Mouse (Mus musculus): ENCODE measurements around the gene S100a11. TPM values are rescaled to one million over a fixed set of nuclear protein-coding genes. Genes with fewer than 3 reads are reported as not detected.

Gene S100a11
- total and polyA plus RNA-seq, 3 experiments: 47.2 to 468 (median 75.2) TPM

GRCm38 (mm10) chr3:93522611-93523010 is 2.3 kb downstream of the S100a11 start:
- H3K27ac ChIP-seq (ENCODE audit: insufficient read depth, low read depth): no peak overlapping the region
- dilution Hi-C loops (cut with MboI; ENCODE audit: extremely low pct_ligation_motif_present, extremely low pct_unique_long_range_greater_than_20kb, low sequenced_read_pairs): no loop called here
- H3K9me3 ChIP-seq (replicated peaks; ENCODE audit: low read length): no peaks in the 10 kb centered on the region
- in situ Hi-C loops (cut with MboI; ENCODE audit: low pct_ligation_motif_present, low pct_unique_long_range_greater_than_20kb, low sequenced_read_pairs): no loop called here
- TF ChIP-seq MAZ (IDR thresholded peaks at IDR 0.05; ENCODE audit: low read depth, low read length): no peak
- TF ChIP-seq TCF12 (IDR thresholded peaks at IDR 0.05; ENCODE audit: low read depth, low read length): no peak
- no peak for TF ChIP-seq CHD1 (IDR thresholded peaks at IDR 0.05; ENCODE audit: low read depth, low read length)
- peak; percentile 57; the same call in 1 of the 2 replicates for TF ChIP-seq IRF4 (IDR thresholded peaks at IDR 0.05; ENCODE audit: low read depth, low read length)
- TF ChIP-seq GABPA (IDR thresholded peaks at IDR 0.05; ENCODE audit: insufficient replicate concordance, low read depth, low read length): no peak
- no peak for TF ChIP-seq MYC (IDR thresholded peaks at IDR 0.05; ENCODE audit: low read depth, low read length)
- no peak for TF ChIP-seq TBP (conservative IDR thresholded peaks at IDR 0.05; ENCODE audit: low read depth, low read length)
- no peak for TF ChIP-seq USF1 (IDR thresholded peaks at IDR 0.05; ENCODE audit: low read depth, low read length)
- peak; percentile 57 for TF ChIP-seq SMC3 (IDR thresholded peaks at IDR 0.05; ENCODE audit: low read depth, low read length)
- TF ChIP-seq ZNF384 (IDR thresholded peaks at IDR 0.05; ENCODE audit: low read depth, low read length): no peak
- no peak for TF ChIP-seq JUN (IDR thresholded peaks at IDR 0.05; ENCODE audit: insufficient read depth, low read depth, low read length)
- no peak for TF ChIP-seq BHLHE40 (IDR thresholded peaks at IDR 0.05; ENCODE audit: low read depth, low read length)
- TF ChIP-seq ELF1 (IDR thresholded peaks at IDR 0.05; ENCODE audit: low read depth, low read length): no peak
- no peak for TF ChIP-seq POLR2A (IDR thresholded peaks at IDR 0.05; ENCODE audit: low read depth, low read length)
- no peak for TF ChIP-seq ZC3H11A (IDR thresholded peaks at IDR 0.05; ENCODE audit: low read depth, low read length)
- no peak; the same call in 1 of the 2 replicates for TF ChIP-seq JUND (conservative IDR thresholded peaks at IDR 0.05; ENCODE audit: low read depth, low read length)
- no peak for TF ChIP-seq NRF1 (IDR thresholded peaks at IDR 0.05; ENCODE audit: low read depth, low read length)
- TF ChIP-seq MXI1 (IDR thresholded peaks at IDR 0.05; ENCODE audit: low read depth, low read length): 0 out of 2 replicates have a peak, but pooled peaks have one; percentile 32
- no peak for TF ChIP-seq HCFC1 (IDR thresholded peaks at IDR 0.05; ENCODE audit: low read depth, low read length)
- TF ChIP-seq NELFE (IDR thresholded peaks at IDR 0.05; ENCODE audit: low read depth, low read length): no peak
- no peak for TF ChIP-seq MAFK (IDR thresholded peaks at IDR 0.05; ENCODE audit: insufficient replicate concordance, low read length)
- TF ChIP-seq E2F4 (IDR thresholded peaks at IDR 0.05; ENCODE audit: insufficient replicate concordance, low read depth, low read length): no peak
- peak; percentile 77 to 93 for TF ChIP-seq CTCF (conservative IDR thresholded peaks at IDR 0.05 in 1 of 2, IDR thresholded peaks at IDR 0.05 in 1 of 2; ENCODE audit: low read depth in 2 of 2, low read length in 2 of 2)
- TF ChIP-seq MEF2A (IDR thresholded peaks at IDR 0.05; ENCODE audit: borderline replicate concordance, low read depth, low read length): no peak
- TF ChIP-seq POLR2AphosphoS2 (IDR thresholded peaks at IDR 0.05; ENCODE audit: low read depth, low read length): no peak
- no peak for TF ChIP-seq CHD2 (IDR thresholded peaks at IDR 0.05; ENCODE audit: low read length)
- TF ChIP-seq USF2 (conservative IDR thresholded peaks at IDR 0.05; ENCODE audit: low read depth, low read length): no peak
- no peak for TF ChIP-seq UBTF (IDR thresholded peaks at IDR 0.05; ENCODE audit: low read depth, low read length)
- no peak for TF ChIP-seq KAT2A (IDR thresholded peaks at IDR 0.05; ENCODE audit: insufficient replicate concordance, low read length)
- no peak for TF ChIP-seq ZMIZ1 (IDR thresholded peaks at IDR 0.05; ENCODE audit: low read depth, low read length)
- no peak for TF ChIP-seq ZKSCAN1 (IDR thresholded peaks at IDR 0.05; ENCODE audit: borderline replicate concordance, low read depth, low read length)
- peak; percentile 19; the same call in 1 of the 2 replicates for TF ChIP-seq MAX (IDR thresholded peaks at IDR 0.05; ENCODE audit: low read length)
- no peak for TF ChIP-seq ETS1 (conservative IDR thresholded peaks at IDR 0.05; ENCODE audit: low read depth, low read length)
- no peak for TF ChIP-seq RCOR1 (conservative IDR thresholded peaks at IDR 0.05; ENCODE audit: low read depth, low read length)
- TF ChIP-seq RAD21 (IDR thresholded peaks at IDR 0.05; ENCODE audit: low read depth, low read length): peak; percentile 33
- no peak for TF ChIP-seq SIN3A (IDR thresholded peaks at IDR 0.05; ENCODE audit: low read length)
- no peak for TF ChIP-seq PAX5 (IDR thresholded peaks at IDR 0.05; ENCODE audit: low read length)
- TF ChIP-seq EP300 (IDR thresholded peaks at IDR 0.05; ENCODE audit: low read length): no peak
- peaks cover 35% of the 10 kb centered on the region for H3K79me2 ChIP-seq (replicated peaks; ENCODE audit: control insufficient read depth, extremely low read depth, insufficient read depth, poor library complexity, severe bottlenecking)
- peaks cover 37 to 43% of the 10 kb centered on the region in 2 experiments for H3K36me3 ChIP-seq (replicated peaks in 1 of 2; ENCODE audit: control insufficient read depth in 1 of 2, insufficient read depth in 1 of 2, low read length in 1 of 2)
- peak overlapping the region; percentile 44 for H3K4me2 ChIP-seq (ENCODE audit: insufficient read depth, low read depth, poor library complexity, severe bottlenecking)
- DNase-seq (ENCODE audit: extremely low read depth): no peak
- peaks cover 12 to 30% of the 10 kb centered on the region in 2 experiments for H3K4me1 ChIP-seq (ENCODE audit: control insufficient read depth in 1 of 2, insufficient read depth in 2 of 2)
- H3K9ac ChIP-seq (ENCODE audit: insufficient read depth, low read depth): peak overlapping the region; percentile 99; the same call in 1 of the 2 replicates
- H3K27me3 ChIP-seq (replicated peaks): no peaks in the 10 kb centered on the region
- H3K4me3 ChIP-seq (replicated peaks in 1 of 3; ENCODE audit: low read depth in 2 of 3, low read length in 2 of 3, poor library complexity in 1 of 3): peak overlapping the region in 1 of 3 experiments; percentile 28

Data from CH12.LX (cell line).